Mouse (Mus musculus) ES-E14 (cell line): ENCODE measurements around the gene Gpc6.

Experiments used
- CHD2 ChIP-seq: IDR thresholded peaks from 2 replicates; pipeline ENCODE4 v1.6.1; 2014; ENCODE audit warnings: mild to moderate bottlenecking, low read depth, low read length, inconsistent platforms
- HCFC1 ChIP-seq: IDR thresholded peaks from 2 replicates; pipeline ENCODE4 v1.6.1; 2012; ENCODE audit warnings: low read length, inconsistent platforms, borderline replicate concordance; ENCODE audit not compliant: insufficient read depth
- MAFK ChIP-seq: IDR thresholded peaks from 2 replicates; pipeline ENCODE4 v1.6.1; 2014; ENCODE audit warnings: mild to moderate bottlenecking, low read depth, low read length, inconsistent platforms; ENCODE audit not compliant: insufficient read depth
- ZC3H11A ChIP-seq: IDR thresholded peaks from 2 replicates; pipeline ENCODE4 v1.6.1; 2012; ENCODE audit warnings: low read depth, mild to moderate bottlenecking, inconsistent platforms, low read length, borderline replicate concordance
- ZNF384 ChIP-seq: IDR thresholded peaks from 2 replicates; pipeline ENCODE4 v1.6.1; 2012; ENCODE audit warnings: low read depth, low read length, inconsistent platforms

GRCm38 (mm10) chr14:117519574-117519973 is 594.5 kb downstream of the Gpc6 start:
- TF ChIP-seq MAFK (no peak), ZNF384 (no peak), CHD2 (no peak), HCFC1 (no peak), ZC3H11A (no peak)
